Mouse (Mus musculus) small intestine, adult 2 months (tissue): ENCODE data around the gene Zfp780b.
"Not testable (repeated sequence)": the region's sequence is repeated elsewhere in the genome, so short reads cannot be mapped to it uniquely, and the experiment has no call there.

Source experiments
- CTCF ChIP-seq: fragments of 200-500 bp; IDR thresholded peaks from 2 replicates; pipeline ENCODE4 v1.5.1; 2012; ENCODE audit warnings: low read depth, mild to moderate bottlenecking, control low read depth, inconsistent platforms, low read length, moderate library complexity, mixed read lengths; ENCODE audit not compliant: insufficient replicate concordance, insufficient read length; ENCODE audit errors: extremely low read depth
- POLR2A ChIP-seq: fragments of 200-500 bp; IDR thresholded peaks from 2 replicates; pipeline ENCODE4 v1.6.1; 2012; ENCODE audit warnings: low read depth, mild to moderate bottlenecking, control low read depth, inconsistent platforms, low read length, moderate library complexity

DNA sequence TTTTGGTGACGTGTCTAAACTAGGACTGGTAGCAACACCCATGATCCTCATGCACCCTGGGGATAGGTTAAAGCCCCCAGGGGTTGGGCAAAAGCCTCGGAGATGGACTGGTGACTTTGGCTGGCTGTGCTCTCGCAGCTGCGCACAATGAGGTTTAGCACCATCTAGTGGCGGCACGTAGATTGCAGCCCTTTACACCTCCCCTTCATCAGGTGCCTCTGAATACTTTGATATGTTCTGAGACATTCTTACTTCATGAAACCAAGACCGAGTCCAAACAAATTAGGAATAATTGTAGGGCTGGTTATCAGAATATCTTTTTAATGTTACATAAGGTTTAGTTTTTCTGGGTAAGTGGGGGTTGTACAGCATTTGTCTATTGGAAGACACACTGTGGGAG lies 37.1 kb downstream of the Zfp780b start:
- TF ChIP-seq CTCF = peak; percentile 13; the same call in 1 of the 2 replicates
- TF ChIP-seq POLR2A = not testable (repeated sequence)
